Mouse (Mus musculus) fat pad, adult 2 months (tissue): ENCODE measurements around the gene Hoxd3.

Experiments
- DNase-seq: peaks from one replicate; pipeline ENCODE4 v3.0.0-alpha.2; 2011; ENCODE audit warnings: low read depth, low spot score; ENCODE audit errors: extremely low read depth

The Hoxd3 gene

GRCm38 (mm10) chr2:74726973-74727639 is 15.4 kb downstream of the Hoxd3 start:
- no peak for DNase-seq

- DNase-seq, result no peak
Observed at GRCm38 (mm10) chr2:74727640-74728302, 16.0 kb downstream of the Hoxd3 start.

- no peak for DNase-seq
Observed at GRCm38 (mm10) chr2:74728303-74728680, 16.6 kb downstream of the Hoxd3 start.

DNA sequence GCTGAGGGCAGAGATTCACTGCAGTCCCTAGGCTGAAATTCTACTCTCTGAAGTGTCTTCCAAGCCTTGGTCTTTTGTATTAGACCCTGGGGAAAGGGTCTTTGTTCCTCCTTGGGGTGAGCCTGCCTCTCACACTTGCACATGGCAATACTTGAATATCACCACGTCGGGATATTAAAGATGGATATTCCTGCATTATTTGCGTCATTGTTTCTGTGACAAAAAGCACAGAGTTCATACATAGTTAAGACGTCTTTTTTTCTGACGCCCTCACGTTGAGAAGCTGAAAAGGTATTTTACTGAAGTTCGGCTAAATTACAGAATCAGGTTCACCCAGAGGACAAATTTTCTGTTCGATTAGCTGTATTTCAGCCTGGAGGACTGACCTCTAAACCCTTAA is 18.6 kb downstream of the Hoxd3 start:
- DNase-seq, result no peak

- DNase-seq, result no peak
Observed at GRCm38 (mm10) chr2:74731055-74731454, 19.3 kb downstream of the Hoxd3 start.

DNA sequence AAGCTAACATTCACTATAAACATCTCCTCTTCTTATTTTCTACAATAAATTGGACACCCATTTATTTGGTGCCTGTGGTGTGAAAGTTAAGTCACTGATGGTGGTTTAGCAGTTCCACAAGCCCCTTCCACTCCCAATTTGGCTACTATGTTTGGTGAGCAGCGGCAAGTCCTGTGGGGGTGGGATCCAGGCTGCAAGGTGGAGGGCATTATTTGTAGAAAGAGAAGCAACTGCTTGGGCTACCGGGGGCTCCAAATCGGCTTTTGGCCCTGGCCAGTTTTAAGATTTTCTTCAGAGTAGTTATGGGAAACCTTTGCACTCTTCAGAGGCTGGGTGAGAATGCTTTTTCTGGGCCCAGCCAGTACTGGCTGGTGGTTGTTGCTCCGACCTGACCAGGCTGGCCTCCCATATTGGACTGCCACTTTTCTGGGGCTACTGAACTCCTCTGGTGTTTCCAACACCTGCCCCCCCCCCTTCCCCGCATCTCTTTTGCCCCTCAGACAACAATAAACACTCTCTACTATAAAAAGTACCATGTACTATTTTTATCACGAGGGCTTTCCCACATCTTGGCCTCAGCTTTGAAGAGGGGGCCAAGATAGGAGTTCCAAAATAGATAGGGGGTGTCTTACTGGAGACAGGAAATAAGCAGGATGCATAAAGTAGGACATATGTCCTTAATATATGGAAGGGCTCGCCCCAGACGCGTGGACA is 20.2 kb downstream of the Hoxd3 start:
- DNase-seq, result no peak

- no peak for DNase-seq
Observed at GRCm38 (mm10) chr2:74732513-74733316, 21.0 kb downstream of the Hoxd3 start.

GRCm38 (mm10) chr2:74733317-74733661 is 21.6 kb downstream of the Hoxd3 start:
- DNase-seq, result no peak

DNA sequence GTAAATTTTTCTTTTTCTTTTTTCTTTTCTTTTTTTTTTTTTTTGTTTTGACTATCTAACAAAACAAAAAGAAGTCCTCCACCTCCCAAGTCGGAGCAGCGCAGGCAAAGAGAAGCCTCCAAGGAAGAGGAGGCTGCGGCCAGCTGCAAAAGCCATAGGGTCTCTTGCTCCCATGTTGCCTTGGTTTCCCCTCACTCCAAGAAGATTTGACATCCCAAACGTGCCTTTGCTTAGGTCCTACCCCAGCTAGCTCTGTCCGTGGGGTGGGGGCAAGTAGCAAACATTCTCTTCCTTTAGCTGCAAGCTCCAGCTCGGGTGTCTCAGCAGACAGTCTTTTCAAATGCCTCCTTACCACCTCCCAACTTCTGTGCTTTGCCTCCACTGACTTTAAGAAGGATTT is 22.0 kb downstream of the Hoxd3 start:
- DNase-seq, result no peak

DNA sequence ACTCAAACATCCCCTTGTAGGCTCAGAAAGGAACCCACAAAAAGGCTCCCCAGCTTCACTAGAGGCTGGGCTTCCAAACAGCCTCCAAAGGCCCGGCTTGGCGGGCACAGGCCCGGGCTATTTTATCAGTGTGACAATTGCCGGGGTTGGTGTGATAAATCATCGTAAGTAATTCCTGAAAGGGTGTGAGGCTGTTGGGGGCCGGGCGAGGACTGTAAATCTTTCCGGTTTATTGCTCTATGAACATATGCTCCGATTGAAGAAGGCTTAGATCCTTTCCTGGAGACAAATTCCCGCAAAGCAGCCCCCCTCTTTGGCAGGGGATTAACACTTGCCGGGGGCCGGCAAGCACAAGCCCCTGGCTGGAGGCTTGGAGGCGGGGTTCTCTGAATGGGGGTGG is 22.7 kb downstream of the Hoxd3 start:
- DNase-seq, result no peak

GRCm38 (mm10) chr2:74734996-74735811 is 23.5 kb downstream of the Hoxd3 start:
- no peak for DNase-seq

DNA sequence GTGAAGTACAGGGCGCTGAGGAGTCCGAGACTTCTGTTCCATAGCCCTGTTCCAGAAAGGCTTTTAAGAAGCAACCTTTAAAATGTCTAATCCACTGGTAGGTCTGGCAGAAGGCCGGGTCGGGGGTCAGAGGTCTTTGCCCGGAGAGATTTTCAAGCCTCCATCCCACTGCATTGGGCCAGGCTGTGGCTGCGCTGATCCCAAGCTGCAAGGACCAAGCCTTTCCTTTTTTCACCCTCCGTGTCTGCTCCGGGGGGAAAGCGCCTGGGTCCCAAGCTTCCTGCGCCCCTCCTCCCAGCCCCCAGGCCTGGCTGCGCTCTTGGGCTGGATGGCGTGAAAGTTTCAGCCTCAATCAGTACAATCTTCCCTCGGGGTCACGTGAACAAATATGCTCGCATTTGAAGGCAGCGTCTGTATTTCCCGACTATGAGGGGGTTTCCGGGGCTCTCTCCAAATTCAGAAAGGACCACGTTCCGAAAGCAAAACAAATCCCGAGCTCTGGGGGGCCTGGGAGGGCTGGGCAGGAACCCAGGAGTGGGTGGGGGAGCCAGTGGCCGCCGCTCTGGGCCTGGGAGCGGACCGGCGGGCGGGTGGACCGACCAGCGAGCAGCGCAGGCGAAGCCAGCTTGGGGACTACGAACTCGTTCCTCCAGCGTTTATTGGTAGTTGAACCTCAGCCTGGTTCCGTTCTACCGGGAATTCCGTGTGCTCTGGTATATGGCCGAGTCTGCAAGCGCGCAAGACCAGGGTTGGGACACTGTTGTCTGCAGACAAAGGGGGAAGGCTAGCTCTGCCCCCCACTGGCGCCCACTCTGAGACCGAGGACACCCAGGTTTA is 24.3 kb downstream of the Hoxd3 start:
- DNase-seq, result no peak

DNA sequence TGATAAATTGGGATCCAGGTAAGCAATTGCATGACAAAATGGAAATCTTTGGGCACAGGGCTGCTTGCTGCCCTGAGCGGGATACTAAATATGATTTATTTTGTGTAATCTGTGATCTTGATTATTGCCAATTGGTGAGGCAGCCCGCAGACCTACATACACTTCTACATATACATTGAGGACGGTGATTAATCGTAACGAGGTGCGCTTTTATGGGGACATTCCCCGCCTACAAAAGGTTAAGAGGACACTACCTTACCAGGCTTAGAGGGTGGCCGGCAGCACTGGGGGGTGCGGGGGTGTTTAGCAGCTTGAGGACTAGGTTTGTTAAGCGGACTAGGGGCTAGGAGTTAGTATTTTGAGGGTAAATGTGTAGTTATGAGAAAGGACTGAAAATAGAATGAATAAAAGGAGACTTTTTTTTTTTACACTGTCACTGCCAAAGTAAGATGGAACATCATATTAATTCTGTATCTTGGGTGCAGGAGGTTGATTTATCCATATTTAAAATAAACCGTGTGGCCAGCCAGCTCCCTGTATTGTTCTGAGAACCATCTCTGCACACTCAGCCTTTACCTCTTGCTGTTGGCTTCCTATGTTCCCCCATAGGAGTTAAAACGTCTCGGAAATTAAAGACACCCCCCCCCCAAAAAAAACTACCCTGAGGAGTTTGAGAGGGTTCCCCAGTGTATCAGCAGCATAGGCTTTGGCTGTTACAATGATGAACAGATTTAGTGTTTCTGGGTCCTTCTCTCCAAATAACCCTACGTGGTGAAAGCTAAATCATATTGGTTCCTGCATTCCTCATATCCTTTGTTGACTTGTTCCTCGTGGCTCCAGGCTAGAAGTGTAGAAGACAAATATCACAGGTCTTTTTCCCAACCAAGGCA is 25.2 kb downstream of the Hoxd3 start:
- no peak for DNase-seq

DNA sequence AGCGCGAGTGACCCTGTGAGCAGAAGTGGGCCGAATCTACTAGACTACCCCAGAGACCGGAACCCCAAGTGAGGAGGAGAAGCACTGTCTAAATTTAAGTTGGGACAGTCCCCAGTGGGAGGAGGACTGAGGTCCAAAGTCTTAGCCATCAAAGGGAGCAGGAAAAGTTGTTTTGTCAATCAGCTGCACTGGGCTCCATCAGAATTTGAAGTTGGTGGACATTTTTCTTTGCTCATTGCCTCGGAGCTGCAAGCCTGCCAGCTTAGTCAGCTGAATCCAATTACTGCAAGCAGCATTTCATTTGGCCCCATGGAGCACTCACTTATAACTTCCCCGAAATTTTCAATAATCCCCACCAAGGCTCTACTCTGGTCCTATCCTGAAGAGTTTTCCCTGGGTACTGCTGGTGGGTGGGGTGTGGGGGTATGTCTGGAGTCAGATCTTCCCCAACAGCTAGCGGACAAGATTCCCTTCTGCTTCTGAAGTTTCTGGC is 25.9 kb downstream of the Hoxd3 start:
- DNase-seq, result no peak

DNA sequence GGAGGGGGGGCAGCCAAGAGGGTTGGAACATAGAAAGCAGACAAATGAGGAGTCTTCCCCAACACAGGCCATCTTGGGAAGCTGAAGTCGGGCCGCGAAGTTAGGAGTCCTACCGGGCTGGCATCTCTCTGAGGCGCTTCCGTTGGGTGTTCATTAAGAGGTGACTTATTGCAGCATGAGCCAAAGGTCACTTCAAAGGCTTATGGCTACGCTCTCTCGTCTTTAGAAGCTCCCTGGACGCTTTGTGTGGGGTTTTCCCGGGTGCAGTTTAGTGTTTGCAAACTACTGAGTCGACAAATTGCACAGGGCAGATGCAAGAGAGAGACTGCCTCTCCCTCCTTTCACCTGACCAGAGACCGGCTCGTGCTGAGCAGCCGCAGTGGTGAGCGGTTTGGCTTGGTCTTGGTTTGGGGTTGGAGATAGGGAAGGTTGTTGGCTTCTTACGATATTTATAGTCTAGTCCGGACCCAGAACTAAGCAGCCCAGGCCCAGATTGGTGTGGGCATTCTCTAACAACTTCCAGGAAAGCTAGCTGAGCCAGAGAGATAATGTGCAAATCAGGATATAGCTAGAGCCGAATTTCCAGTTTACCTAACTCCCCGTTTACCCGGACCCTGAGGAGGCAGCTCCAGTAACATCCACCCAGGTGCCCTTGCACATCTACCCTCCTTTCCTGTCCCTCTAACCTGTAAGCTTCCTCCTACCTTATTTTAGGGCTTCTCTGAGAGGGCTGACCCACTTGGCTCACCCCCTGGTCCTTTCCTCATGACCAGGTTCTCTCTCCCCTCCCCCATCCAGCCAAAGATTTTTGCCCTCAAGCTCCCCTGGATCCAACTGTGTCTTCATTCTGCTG is 27.1 kb downstream of the Hoxd3 start:
- DNase-seq, result peak; percentile 89

- DNase-seq, result no peak
Observed at GRCm38 (mm10) chr2:74739476-74739800, 27.7 kb downstream of the Hoxd3 start.

DNA sequence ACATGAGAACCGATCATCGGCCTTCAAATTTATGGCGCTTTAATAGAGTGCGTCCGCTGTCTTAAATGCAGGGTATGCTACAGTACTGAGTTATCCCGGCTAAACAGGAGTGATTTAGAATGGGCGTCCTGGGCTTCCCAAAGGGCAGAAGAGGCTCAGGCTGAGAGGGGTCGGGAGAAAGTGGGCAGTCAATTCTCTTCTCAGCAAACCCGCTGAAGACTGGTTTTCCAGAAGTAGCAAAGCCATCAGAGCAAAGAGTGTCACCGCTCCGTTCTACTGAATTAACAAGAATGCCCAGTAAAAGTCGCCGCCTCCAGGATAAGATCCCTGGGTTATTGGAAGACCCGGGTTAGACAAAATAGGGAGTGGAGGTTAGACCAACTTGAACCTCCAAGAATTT is 28.1 kb downstream of the Hoxd3 start:
- DNase-seq, result no peak
